Mouse (Mus musculus): ENCODE data around the gene Gm3448.
"Not testable (repeated sequence)": the region's sequence is repeated elsewhere in the genome, so short reads cannot be mapped to it uniquely, and the experiment has no call there.

DNA sequence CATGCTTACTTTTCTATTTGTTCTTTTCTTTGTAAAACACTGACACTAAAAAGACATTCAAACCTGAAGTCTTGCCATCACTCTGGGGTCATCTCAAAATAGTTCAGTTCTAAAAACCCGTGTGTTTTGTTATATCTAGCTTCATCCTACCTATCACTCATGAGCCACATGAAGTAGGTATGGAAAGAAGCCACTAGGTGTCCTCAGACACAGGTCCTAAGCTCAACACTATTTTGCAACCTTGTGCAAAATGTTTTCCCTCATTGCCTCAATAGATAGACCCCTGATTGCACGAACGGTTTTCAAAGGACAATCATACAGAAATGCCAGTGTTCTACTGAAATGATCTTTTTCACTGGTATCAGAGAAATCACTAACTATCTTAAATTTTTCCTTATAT lies 32.2 kb downstream of the Gm3448 start:
- not testable (repeated sequence) for TF ChIP-seq POLR2A, CTCF (IDR thresholded peaks at IDR 0.05; ENCODE audit: extremely low read depth, insufficient read depth, low read length)
